Comparison of ENCODE assay signal across 8 mouse cellular contexts in the genomic region with DNA sequence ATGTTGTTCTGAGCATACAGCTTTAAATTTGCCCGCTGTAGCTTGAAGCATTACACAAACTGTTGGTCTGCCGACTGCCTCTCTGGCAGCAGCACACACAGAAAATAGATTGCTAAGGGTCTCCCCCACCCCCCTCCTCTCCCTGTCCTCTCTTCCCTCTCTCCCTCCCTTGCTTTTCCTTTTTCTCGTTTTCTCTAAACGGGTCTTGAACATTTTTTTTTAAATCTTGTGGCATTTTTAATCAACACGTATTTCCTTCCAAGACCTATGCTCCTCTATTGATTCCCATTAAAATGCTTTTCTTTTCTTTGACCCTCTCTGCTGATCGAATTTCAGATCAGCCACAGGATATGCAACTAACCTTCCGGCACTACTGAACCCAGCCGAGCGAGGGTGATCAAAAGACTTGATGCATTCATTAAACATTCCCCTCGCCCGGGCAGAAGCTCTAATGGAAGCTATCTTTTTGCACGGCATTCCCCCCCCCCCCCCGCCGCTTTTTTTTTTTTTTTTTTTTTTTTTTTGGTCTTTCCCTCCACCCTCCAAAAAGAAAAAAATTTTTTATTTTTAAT.
DNase-seq lines count a peak whose midpoint lies in the region; ATAC-seq and TF ChIP-seq lines count a peak whose summit lies in the region.

No protein-coding gene starts in this region.

- H3K36me3 ChIP-seq in MEL (ENCODE audit: control insufficient read depth in 1 of 2, insufficient read depth in 2 of 2, low read length in 2 of 2) = peaks cover 0 to 9% of the 10 kb centered on the region in 2 experiments; a peak in 2 of 4 replicates
- no peaks in the 10 kb centered on the region for H3K36me3 ChIP-seq in limb, embryonic 14.5 days (ENCODE audit: control insufficient read depth, insufficient read depth, low read length)
- no peaks in the 10 kb centered on the region for H3K36me3 ChIP-seq in midbrain, postnatal 0 days (ENCODE audit: insufficient read depth, low read length)

- TF ChIP-seq EP300 in MEL (IDR thresholded peaks at IDR 0.05; ENCODE audit: low read depth in 1 of 2, low read length in 2 of 2) = no peak

- WGBS in limb, embryonic 14.5 days = 3% methylated on average over 12 of the region's 14 CpGs
- WGBS in midbrain, postnatal 0 days = under 1% methylated on average over 14 of the region's 14 CpGs

- H3K27ac ChIP-seq in MEL (ENCODE audit: control insufficient read depth, low read depth, low read length) = peak overlapping the region; percentile 60; the same call in 1 of the 2 replicates
- H3K27ac ChIP-seq in limb, embryonic 14.5 days (replicated peaks; ENCODE audit: low read depth, low read length) = peak overlapping the region; percentile 98
- peak overlapping the region; percentile 96 for H3K27ac ChIP-seq in midbrain, postnatal 0 days (ENCODE audit: low read depth, low read length)

- H3K4me3 ChIP-seq in MEL (ENCODE audit: control insufficient read depth in 1 of 2, insufficient read depth in 1 of 2, low read depth in 2 of 2, low read length in 2 of 2) = peak overlapping the region; percentile 66 to 81
- H3K4me3 ChIP-seq in limb, embryonic 14.5 days (replicated peaks; ENCODE audit: low read length) = peak overlapping the region; percentile 53
- peak overlapping the region; percentile 50 for H3K4me3 ChIP-seq in midbrain, postnatal 0 days (ENCODE audit: low read depth, low read length)

- no peak for TF ChIP-seq CTCF in MEL (IDR thresholded peaks at IDR 0.05 in 2 of 3, conservative IDR thresholded peaks at IDR 0.05 in 1 of 3; ENCODE audit: control insufficient read depth in 1 of 3, insufficient read depth in 1 of 3, low read depth in 2 of 3, low read length in 3 of 3, poor library complexity in 1 of 3, severe bottlenecking in 1 of 3)
- no peak; the same call in 1 of the 2 replicates for TF ChIP-seq CTCF in midbrain, postnatal 0 days (IDR thresholded peaks at IDR 0.05)

- no peak for TF ChIP-seq RAD21 in MEL (IDR thresholded peaks at IDR 0.05; ENCODE audit: low read depth, low read length)

- H3K4me1 ChIP-seq in MEL (ENCODE audit: control insufficient read depth in 1 of 2, insufficient read depth in 2 of 2, low read length in 2 of 2) = peaks cover 0 to 3% of the 10 kb centered on the region in 2 experiments; a peak in 2 of 4 replicates
- peaks cover 10% of the 10 kb centered on the region; the same call in 1 of the 2 replicates for H3K4me1 ChIP-seq in limb, embryonic 14.5 days (ENCODE audit: control insufficient read depth, insufficient read depth, low read length)
- H3K4me1 ChIP-seq in midbrain, postnatal 0 days (ENCODE audit: insufficient read depth, low read length) = peaks cover 5% of the 10 kb centered on the region; the same call in 1 of the 2 replicates

- peak overlapping the region; percentile 74 for H3K4me2 ChIP-seq in limb, embryonic 14.5 days (replicated peaks; ENCODE audit: low read depth, low read length, severe bottlenecking)
- H3K4me2 ChIP-seq in midbrain, postnatal 0 days (ENCODE audit: low read depth, low read length, poor library complexity, severe bottlenecking) = peak overlapping the region; percentile 55

- peaks cover 3 to 4% of the 10 kb centered on the region in 2 experiments for H3K27me3 ChIP-seq in MEL (ENCODE audit: control insufficient read depth in 1 of 2, insufficient read depth in 2 of 2, low read length in 2 of 2)
- H3K27me3 ChIP-seq in limb, embryonic 14.5 days (ENCODE audit: control insufficient read depth, insufficient read depth, low read length) = no peaks in the 10 kb centered on the region
- H3K27me3 ChIP-seq in midbrain, postnatal 0 days (ENCODE audit: insufficient read depth, low read length) = no peaks in the 10 kb centered on the region

- H3K79me2 ChIP-seq in MEL (ENCODE audit: control insufficient read depth, insufficient read depth, low read length, poor library complexity) = peaks cover 2% of the 10 kb centered on the region

- H3K9ac ChIP-seq in MEL (ENCODE audit: control insufficient read depth, low read depth, low read length, poor library complexity, severe bottlenecking) = peak overlapping the region; percentile 74
- peak overlapping the region; percentile 79 for H3K9ac ChIP-seq in limb, embryonic 14.5 days (ENCODE audit: low read depth, low read length, severe bottlenecking)
- peak overlapping the region; percentile 68; the same call in 1 of the 2 replicates for H3K9ac ChIP-seq in midbrain, postnatal 0 days (replicated peaks; ENCODE audit: low read length, poor library complexity, severe bottlenecking)

- DNase-seq in 3T3-L1 (ENCODE audit: low read depth, low spot score) = peak; percentile 57
- peak; percentile 57 for DNase-seq in MEL (ENCODE audit: low read depth, low spot score)
- DNase-seq in cerebellum, adult 9-10 months = peak; percentile 76
- peak; percentile 37 to 73 for DNase-seq in heart, adult 18-20 months
- peak; percentile 42 for DNase-seq in kidney, adult 11 months
- DNase-seq in limb, embryonic 14.5 days (ENCODE audit: low spot score) = peak; percentile 71
- peak; percentile 91 for DNase-seq in midbrain, postnatal 0 days (ENCODE audit: low spot score)
- DNase-seq in thymus, postnatal 25 days = peak; percentile 18

- no peaks in the 10 kb centered on the region for H3K9me3 ChIP-seq in MEL (replicated peaks; ENCODE audit: insufficient read depth, low read length)
- no peaks in the 10 kb centered on the region for H3K9me3 ChIP-seq in limb, embryonic 14.5 days (ENCODE audit: control insufficient read depth, low read length)
- no peaks in the 10 kb centered on the region for H3K9me3 ChIP-seq in midbrain, postnatal 0 days (ENCODE audit: low read length)

- no peak for ATAC-seq in limb, embryonic 14.5 days (ENCODE audit: low FRiP score, low read depth)
- peak; percentile 69 for ATAC-seq in midbrain, postnatal 0 days (ENCODE audit: low FRiP score)

- no peak for TF ChIP-seq POLR2A in MEL (IDR thresholded peaks at IDR 0.05; ENCODE audit: control insufficient read depth in 1 of 2, insufficient read depth in 1 of 2, low read depth in 1 of 2, low read length in 2 of 2, poor library complexity in 1 of 2)
- no peak for TF ChIP-seq POLR2A in limb, embryonic 14.5 days (IDR thresholded peaks at IDR 0.05; ENCODE audit: borderline replicate concordance, extremely low read depth, insufficient read depth, insufficient read length)

TF ChIP-seq in MEL, 35 proteins besides CTCF, POLR2A, EP300 and RAD21:
- TF ChIP-seq ZNF384 (IDR thresholded peaks at IDR 0.05; ENCODE audit: low read depth, low read length) (peak; percentile 76), CHD2 (IDR thresholded peaks at IDR 0.05; ENCODE audit: low read length) (no peak), MAFK (IDR thresholded peaks at IDR 0.05; ENCODE audit: borderline replicate concordance, low read depth, low read length) (no peak), TAL1 (IDR thresholded peaks at IDR 0.05; ENCODE audit: low read length) (no peak), USF1 (IDR thresholded peaks at IDR 0.05; ENCODE audit: low read depth, low read length) (no peak), SIN3A (IDR thresholded peaks at IDR 0.05; ENCODE audit: low read length) (peak; percentile 26; the same call in 1 of the 2 replicates), MXI1 (IDR thresholded peaks at IDR 0.05; ENCODE audit: low read depth, low read length) (0 out of 2 replicates have a peak, but pooled peaks have one; percentile 20), JUND (IDR thresholded peaks at IDR 0.05; ENCODE audit: low read depth, low read length) (no peak)

Comparison
In these comparisons a context has a peak if more than half of its experiments do, and no peak if none do; other contexts are left out.
1. DNase-seq: peak in every context shown above with its lines; median percentile 91 in midbrain, postnatal 0 days; 76 in cerebellum, adult 9-10 months; 71 in limb, embryonic 14.5 days; 57 in 3T3-L1; 57 in MEL; 55 in heart, adult 18-20 months; 42 in kidney, adult 11 months; 18 in thymus, postnatal 25 days.